Mouse (Mus musculus) erythroblast, embryonic 14.5 days (primary cell): Measurements from ENCODE around the gene Mad1l1. TPM values are rescaled to one million over a fixed set of nuclear protein-coding genes. Genes with fewer than 3 reads are reported as not detected.

ENCODE experiments used
- H3K27me3 ChIP-seq: 2 replicates; pipeline ENCODE4 v1.6.1; 2012; ENCODE audit warnings: inconsistent platforms; ENCODE audit not compliant: control insufficient read depth
- H3K36me3 ChIP-seq: 2 replicates; pipeline ENCODE4 v1.6.1; 2012; ENCODE audit warnings: mild to moderate bottlenecking, inconsistent platforms; ENCODE audit not compliant: control insufficient read depth
- H3K4me1 ChIP-seq: 2 replicates; pipeline ENCODE4 v1.6.1; 2012; ENCODE audit warnings: inconsistent platforms; ENCODE audit not compliant: control insufficient read depth
- H3K4me3 ChIP-seq: replicated peaks from 2 replicates; pipeline ENCODE3; 2012; ENCODE audit warnings: moderate library complexity, mild to moderate bottlenecking, inconsistent platforms
- H3K9me3 ChIP-seq: 2 replicates; pipeline ENCODE4 v1.6.1; 2012; ENCODE audit warnings: low read length, inconsistent platforms, mixed read lengths; ENCODE audit not compliant: control insufficient read depth
- GATA1 ChIP-seq: IDR thresholded peaks from 2 replicates; pipeline ENCODE4 v1.6.1; 2012; ENCODE audit warnings: low read length, inconsistent platforms, mixed read lengths
- TAL1 ChIP-seq: IDR thresholded peaks from 3 replicates; pipeline ENCODE4 v1.6.1; 2012; ENCODE audit warnings: low read length, inconsistent platforms, mixed read lengths
- polyA plus RNA-seq: library from polyadenylated mRNA; stranded (reverse); fragments of >175 nt; gene quantifications from 2 replicates; pipeline ENCODE4 v1.2.3, GENCODE M21; 2012

The Mad1l1 gene
- polyA plus RNA-seq, 1 experiment: 2.4 TPM

DNA sequence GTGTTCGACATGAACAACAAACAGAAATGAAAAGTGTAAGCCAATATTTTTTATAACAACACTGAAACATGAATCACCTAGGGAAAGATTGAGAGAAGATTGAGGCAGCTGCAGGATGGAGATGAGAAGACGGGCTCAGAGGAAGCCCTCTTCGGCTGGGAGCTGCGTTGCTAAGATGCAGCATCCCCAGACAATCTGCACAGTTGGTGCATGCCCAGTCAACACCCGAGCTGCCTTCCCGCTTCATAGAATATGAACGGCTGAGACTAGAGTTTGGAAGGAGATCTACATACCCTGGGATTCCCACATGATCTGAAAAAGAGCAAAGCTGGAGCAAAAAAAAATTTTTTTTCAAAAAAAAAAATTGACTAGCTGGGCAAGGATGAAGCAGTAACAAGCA, 302.6 kb downstream of the Mad1l1 start:
- H3K36me3 ChIP-seq: peaks cover 6% of the 10 kb centered on the region
- peaks cover 37% of the 10 kb centered on the region for H3K4me1 ChIP-seq
- H3K9me3 ChIP-seq: no peaks in the 10 kb centered on the region
- no peak for TF ChIP-seq TAL1
- TF ChIP-seq GATA1: no peak
- no peak overlapping the region for H3K4me3 ChIP-seq
- H3K27me3 ChIP-seq: no peaks in the 10 kb centered on the region

GRCm38 (mm10) chr5:140016896-140017295, 304.5 kb downstream of the Mad1l1 start:
- no peaks in the 10 kb centered on the region for H3K9me3 ChIP-seq
- TF ChIP-seq TAL1 (no peak), GATA1 (no peak)
- no peak overlapping the region for H3K4me3 ChIP-seq
- no peaks in the 10 kb centered on the region for H3K27me3 ChIP-seq
- H3K36me3 ChIP-seq: peaks cover 6% of the 10 kb centered on the region
- peaks cover 50% of the 10 kb centered on the region for H3K4me1 ChIP-seq

GRCm38 (mm10) chr5:140013652-140014051, 307.7 kb downstream of the Mad1l1 start:
- peaks cover 60% of the 10 kb centered on the region for H3K4me1 ChIP-seq
- TF ChIP-seq TAL1: no peak
- no peak for TF ChIP-seq GATA1
- H3K4me3 ChIP-seq: no peak overlapping the region
- no peaks in the 10 kb centered on the region for H3K27me3 ChIP-seq
- no peaks in the 10 kb centered on the region for H3K9me3 ChIP-seq
- peaks cover 10% of the 10 kb centered on the region for H3K36me3 ChIP-seq

- TF ChIP-seq TAL1 (no peak), GATA1 (no peak)
- Histone ChIP-seq H3K36me3 (peaks cover 18% of the 10 kb centered on the region), H3K4me3 (no peak overlapping the region), H3K4me1 (peaks cover 59% of the 10 kb centered on the region), H3K27me3 (no peaks in the 10 kb centered on the region), H3K9me3 (no peaks in the 10 kb centered on the region)
These were observed 308.9 kb downstream of the Mad1l1 start for GRCm38 (mm10) chr5:140012286-140012967.

DNA sequence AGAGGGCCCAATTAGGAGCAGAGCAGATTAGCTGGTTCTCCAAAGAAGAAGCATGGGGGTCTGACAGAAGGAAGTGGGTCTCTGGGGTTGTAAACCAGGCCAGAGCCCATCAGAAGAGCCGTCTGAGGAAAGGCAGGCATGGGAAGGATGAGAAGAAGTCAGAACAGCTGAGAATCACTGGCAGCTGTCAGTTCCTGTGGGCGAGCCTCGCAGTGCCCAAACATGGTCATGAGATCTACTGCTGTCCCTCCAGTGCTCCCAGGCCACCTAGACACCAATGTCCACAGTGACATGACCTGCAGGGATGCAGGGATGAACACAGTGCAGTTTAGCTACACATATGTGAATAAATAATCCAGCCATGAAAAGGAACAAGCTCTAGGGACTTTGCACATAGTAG, 310.9 kb downstream of the Mad1l1 start:
- Histone ChIP-seq H3K4me1 (peaks cover 43% of the 10 kb centered on the region), H3K36me3 (peaks cover 20% of the 10 kb centered on the region), H3K9me3 (no peaks in the 10 kb centered on the region), H3K4me3 (no peak overlapping the region), H3K27me3 (no peaks in the 10 kb centered on the region)
- no peak for TF ChIP-seq TAL1
- no peak for TF ChIP-seq GATA1

DNA sequence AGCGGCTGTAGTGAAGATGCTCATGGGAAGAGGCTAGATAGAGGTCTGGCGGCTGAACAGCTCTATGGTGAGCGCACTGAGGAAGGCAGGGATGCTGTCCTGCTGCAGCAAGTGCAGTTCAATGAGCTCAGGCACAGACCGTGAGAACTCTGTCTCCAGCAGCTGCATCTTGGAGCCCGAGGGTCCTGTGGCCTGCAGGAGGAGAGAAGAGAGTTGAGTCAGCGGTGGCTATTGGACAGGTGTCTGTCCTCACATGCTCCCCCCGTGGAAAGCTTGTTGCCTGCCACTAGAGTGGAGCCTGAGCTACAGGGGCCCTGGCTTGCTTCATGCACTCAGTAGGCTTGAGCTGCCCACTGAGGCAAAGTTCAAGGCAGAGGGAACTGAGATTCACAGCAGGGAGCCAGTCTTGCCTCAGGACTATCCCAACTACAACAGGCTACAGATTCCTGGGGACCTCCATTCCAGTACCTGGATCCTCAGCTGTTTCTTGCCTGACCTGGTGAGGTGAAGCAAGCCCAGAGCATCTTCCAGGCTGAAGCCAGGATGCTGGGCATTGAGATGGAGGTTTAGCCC, 312.2 kb downstream of the Mad1l1 start:
- H3K27me3 ChIP-seq: no peaks in the 10 kb centered on the region
- H3K36me3 ChIP-seq: peaks cover 20% of the 10 kb centered on the region
- peaks cover 32% of the 10 kb centered on the region for H3K4me1 ChIP-seq
- no peak overlapping the region for H3K4me3 ChIP-seq
- TF ChIP-seq GATA1: no peak
- no peak for TF ChIP-seq TAL1
- H3K9me3 ChIP-seq: no peaks in the 10 kb centered on the region

DNA sequence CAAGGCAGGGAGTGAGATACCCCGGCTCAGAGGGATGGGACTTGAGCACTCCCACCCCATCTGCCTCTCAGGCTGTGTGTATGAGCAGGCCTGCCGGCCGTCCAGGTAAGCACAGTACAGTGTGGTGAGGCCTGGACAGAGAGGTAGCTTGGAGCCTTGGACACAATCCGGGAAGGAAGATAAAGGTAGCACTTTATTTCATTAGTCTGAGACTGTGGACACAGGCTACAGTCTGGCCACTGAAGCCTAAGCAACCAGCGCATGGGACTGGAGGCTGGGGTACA, 312.9 kb downstream of the Mad1l1 start:
- Histone ChIP-seq H3K9me3 (no peaks in the 10 kb centered on the region), H3K36me3 (peaks cover 20% of the 10 kb centered on the region), H3K27me3 (no peaks in the 10 kb centered on the region), H3K4me1 (peaks cover 25% of the 10 kb centered on the region), H3K4me3 (no peak overlapping the region)
- TF ChIP-seq GATA1: no peak
- TF ChIP-seq TAL1: no peak

GRCm38 (mm10) chr5:140007656-140008522, 313.5 kb downstream of the Mad1l1 start:
- Histone ChIP-seq H3K36me3 (peaks cover 20% of the 10 kb centered on the region), H3K27me3 (no peaks in the 10 kb centered on the region), H3K4me3 (no peak overlapping the region), H3K9me3 (no peaks in the 10 kb centered on the region), H3K4me1 (peaks cover 19% of the 10 kb centered on the region)
- TF ChIP-seq GATA1 (no peak), TAL1 (no peak)

DNA sequence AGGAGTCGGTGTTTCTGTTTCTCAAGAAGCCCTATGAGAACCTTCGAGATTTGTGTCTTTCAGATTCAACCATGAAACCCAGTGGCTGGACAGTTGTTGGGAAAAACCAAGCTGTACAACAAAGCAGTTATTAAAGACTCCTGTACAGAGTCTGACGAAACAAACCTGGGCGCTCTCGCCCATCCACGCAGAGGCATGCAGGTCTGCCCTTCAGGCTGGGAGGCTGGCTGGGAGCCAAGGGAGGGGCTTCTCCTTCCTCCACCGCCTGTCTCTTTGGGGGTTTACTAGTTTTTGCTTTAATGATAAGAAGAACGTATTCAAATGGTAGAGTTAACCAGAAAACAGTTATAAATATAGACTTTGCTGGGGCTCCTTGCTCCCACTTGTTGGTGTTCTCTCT, 314.5 kb downstream of the Mad1l1 start:
- no peaks in the 10 kb centered on the region for H3K27me3 ChIP-seq
- peaks cover 10% of the 10 kb centered on the region for H3K4me1 ChIP-seq
- H3K36me3 ChIP-seq: peaks cover 20% of the 10 kb centered on the region
- H3K9me3 ChIP-seq: no peaks in the 10 kb centered on the region
- TF ChIP-seq TAL1 (no peak), GATA1 (no peak)
- no peak overlapping the region for H3K4me3 ChIP-seq
